Mouse (Mus musculus) MEL (cell line): ENCODE measurements around the gene Fam213b. TPM values are rescaled to one million over a fixed set of nuclear protein-coding genes. Genes with fewer than 3 reads are reported as not detected.

Source experiments
- DNase-seq: peaks from one replicate; pipeline ENCODE4 v3.0.0; 2011; ENCODE audit warnings: low read depth, low spot score
- H3K27ac ChIP-seq: 2 replicates; pipeline ENCODE4 v1.5.1; 2012; ENCODE audit warnings: low read depth, mild to moderate bottlenecking, control low read depth, low read length, moderate library complexity; ENCODE audit not compliant: control insufficient read depth
- H3K27me3 ChIP-seq, 2 experiments: fragments of 150-350 bp in 1 of 2; sonication (generic) in 1 of 2; 2 replicates each; pipeline ENCODE4 v1.6.1; 2012; ENCODE audit warnings: low read length in 2 of 2, mild to moderate bottlenecking in 2 of 2, improper control_type of control experiment in 1 of 2, moderate library complexity in 1 of 2; ENCODE audit not compliant: insufficient read depth in 2 of 2, control insufficient read depth in 1 of 2
- H3K36me3 ChIP-seq, 2 experiments: 2 replicates each; pipeline ENCODE4 v1.6.1; 2012 to 2014; ENCODE audit warnings: low read length in 2 of 2, improper control_type of control experiment in 1 of 2, inconsistent platforms in 1 of 2, mild to moderate bottlenecking in 1 of 2; ENCODE audit not compliant: insufficient read depth in 2 of 2, control insufficient read depth in 1 of 2
- H3K4me1 ChIP-seq, 2 experiments: fragments of 150-350 bp in 1 of 2; sonication (generic) in 1 of 2; 2 replicates each; pipeline ENCODE4 v1.6.1; 2012; ENCODE audit warnings: low read length in 2 of 2, improper control_type of control experiment in 1 of 2, mild to moderate bottlenecking in 1 of 2; ENCODE audit not compliant: insufficient read depth in 2 of 2, control insufficient read depth in 1 of 2
- H3K4me3 ChIP-seq, 2 experiments: fragments of 150-350 bp in 1 of 2; sonication (generic) in 1 of 2; 2 replicates each; pipeline ENCODE4 v1.5.1; 2012; ENCODE audit warnings: low read depth in 2 of 2, low read length in 2 of 2, mild to moderate bottlenecking in 2 of 2, moderate library complexity in 2 of 2, control low read depth in 1 of 2, improper control_type of control experiment in 1 of 2; ENCODE audit not compliant: control insufficient read depth in 1 of 2, insufficient read depth in 1 of 2
- H3K79me2 ChIP-seq: 2 replicates; pipeline ENCODE4 v1.6.1; 2012; ENCODE audit warnings: mild to moderate bottlenecking, low read length, moderate library complexity; ENCODE audit not compliant: control insufficient read depth, poor library complexity, insufficient read depth
- H3K9ac ChIP-seq: 2 replicates; pipeline ENCODE4 v1.6.1; 2012; ENCODE audit warnings: low read depth, mild to moderate bottlenecking, control low read depth, low read length, moderate library complexity; ENCODE audit not compliant: control insufficient read depth, poor library complexity, severe bottlenecking
- H3K9me3 ChIP-seq: fragments of 150-350 bp; sonication (generic); replicated peaks from 2 replicates; pipeline ENCODE4 v1.6.1; 2012; ENCODE audit warnings: mild to moderate bottlenecking, low read length, improper control_type of control experiment, moderate library complexity; ENCODE audit not compliant: insufficient read depth
- BHLHE40 ChIP-seq: IDR thresholded peaks from 2 replicates; pipeline ENCODE4 v1.6.1; 2012; ENCODE audit warnings: low read depth, mild to moderate bottlenecking, inconsistent platforms, low read length, improper control_type of control experiment, borderline replicate concordance
- CHD1 ChIP-seq: IDR thresholded peaks from 2 replicates; pipeline ENCODE4 v1.6.1; 2012; ENCODE audit warnings: low read depth, mild to moderate bottlenecking, inconsistent platforms, low read length, improper control_type of control experiment
- E2F4 ChIP-seq: IDR thresholded peaks from 2 replicates; pipeline ENCODE4 v1.6.1; 2011; ENCODE audit warnings: low read depth, low read length, improper control_type of control experiment, borderline replicate concordance
- GATA1 ChIP-seq: IDR thresholded peaks from 2 replicates; pipeline ENCODE4 v1.6.1; 2011; ENCODE audit warnings: low read depth, low read length, improper control_type of control experiment
- HCFC1 ChIP-seq: IDR thresholded peaks from 2 replicates; pipeline ENCODE4 v1.6.1; 2012; ENCODE audit warnings: low read depth, mild to moderate bottlenecking, inconsistent platforms, low read length, improper control_type of control experiment, moderate library complexity
- MAFK ChIP-seq: IDR thresholded peaks from 2 replicates; pipeline ENCODE4 v1.6.1; 2011; ENCODE audit warnings: low read depth, mild to moderate bottlenecking, low read length, improper control_type of control experiment, borderline replicate concordance
- MAZ ChIP-seq: IDR thresholded peaks from 2 replicates; pipeline ENCODE4 v1.6.1; 2012; ENCODE audit warnings: low read depth, mild to moderate bottlenecking, inconsistent platforms, low read length, improper control_type of control experiment
- MEF2A ChIP-seq: IDR thresholded peaks from 2 replicates; pipeline ENCODE4 v1.6.1; 2014; ENCODE audit warnings: low read depth, mild to moderate bottlenecking, inconsistent platforms, low read length, improper control_type of control experiment; ENCODE audit not compliant: poor library complexity, insufficient replicate concordance, severe bottlenecking; ENCODE audit errors: extremely low read depth
- MXI1 ChIP-seq: IDR thresholded peaks from 2 replicates; pipeline ENCODE4 v1.6.1; 2011; ENCODE audit warnings: mild to moderate bottlenecking, low read depth, low read length, improper control_type of control experiment
- MYB ChIP-seq: IDR thresholded peaks from 2 replicates; pipeline ENCODE4 v1.6.1; 2011; ENCODE audit warnings: mild to moderate bottlenecking, low read depth, low read length, improper control_type of control experiment
- MYC ChIP-seq: IDR thresholded peaks from 2 replicates; pipeline ENCODE4 v1.6.1; 2011; ENCODE audit warnings: low read depth, mild to moderate bottlenecking, low read length, improper control_type of control experiment, moderate library complexity
- POLR2A ChIP-seq, 2 experiments: IDR thresholded peaks; 2 replicates each; pipeline ENCODE4 v1.6.1; 2011 to 2012; ENCODE audit warnings: low read length in 2 of 2, mild to moderate bottlenecking in 2 of 2, control low read depth in 1 of 2, improper control_type of control experiment in 1 of 2, low read depth in 1 of 2, moderate library complexity in 1 of 2; ENCODE audit not compliant: control insufficient read depth in 1 of 2, insufficient read depth in 1 of 2, poor library complexity in 1 of 2
- POLR2AphosphoS5 ChIP-seq: IDR thresholded peaks from 2 replicates; pipeline ENCODE4 v1.6.1; 2012; ENCODE audit warnings: low read depth, borderline replicate concordance, mild to moderate bottlenecking, inconsistent platforms, low read length, moderate library complexity, mixed read lengths
- RCOR1 ChIP-seq: IDR thresholded peaks from 2 replicates; pipeline ENCODE4 v1.6.1; 2012; ENCODE audit warnings: low read depth, mild to moderate bottlenecking, inconsistent platforms, low read length, improper control_type of control experiment
- SIN3A ChIP-seq: IDR thresholded peaks from 2 replicates; pipeline ENCODE4 v1.6.1; 2012; ENCODE audit warnings: low read length, improper control_type of control experiment, inconsistent platforms
- SMC3 ChIP-seq: IDR thresholded peaks from 2 replicates; pipeline ENCODE4 v1.6.1; 2011; ENCODE audit warnings: low read depth, low read length, improper control_type of control experiment
- TAL1 ChIP-seq: IDR thresholded peaks from 2 replicates; pipeline ENCODE4 v1.6.1; 2012; ENCODE audit warnings: mild to moderate bottlenecking, inconsistent platforms, low read length, moderate library complexity, mixed read lengths
- TCF12 ChIP-seq: IDR thresholded peaks from 2 replicates; pipeline ENCODE4 v1.6.1; 2014; ENCODE audit warnings: low read depth, mild to moderate bottlenecking, inconsistent platforms, low read length, improper control_type of control experiment, moderate library complexity
- UBTF ChIP-seq: IDR thresholded peaks from 2 replicates; pipeline ENCODE4 v1.6.1; 2012; ENCODE audit warnings: low read depth, mild to moderate bottlenecking, inconsistent platforms, low read length, improper control_type of control experiment, moderate library complexity, borderline replicate concordance; ENCODE audit not compliant: insufficient read depth
- USF1 ChIP-seq: IDR thresholded peaks from 2 replicates; pipeline ENCODE4 v1.6.1; 2014; ENCODE audit warnings: low read depth, mild to moderate bottlenecking, inconsistent platforms, low read length, improper control_type of control experiment, moderate library complexity
- USF2 ChIP-seq, 2 experiments: IDR thresholded peaks; 2 replicates each; pipeline ENCODE4 v1.6.1; 2011 to 2012; ENCODE audit warnings: improper control_type of control experiment in 2 of 2, low read length in 2 of 2, borderline replicate concordance in 1 of 2, inconsistent platforms in 1 of 2, low read depth in 1 of 2, mild to moderate bottlenecking in 1 of 2; ENCODE audit not compliant: insufficient read depth in 1 of 2
- ZKSCAN1 ChIP-seq: IDR thresholded peaks from 2 replicates; pipeline ENCODE4 v1.6.1; 2012; ENCODE audit warnings: low read depth, mild to moderate bottlenecking, inconsistent platforms, low read length, improper control_type of control experiment, moderate library complexity
- ZNF384 ChIP-seq: IDR thresholded peaks from 2 replicates; pipeline ENCODE4 v1.6.1; 2012; ENCODE audit warnings: low read depth, mild to moderate bottlenecking, inconsistent platforms, low read length, improper control_type of control experiment
- polyA plus RNA-seq, 2 experiments: library from polyadenylated mRNA; stranded (reverse) in 1 of 2; unstranded in 1 of 2; fragments of >175 nt in 1 of 2; fragments of >200 nt in 1 of 2; gene quantifications; 2 replicates each; pipeline versions ENCODE4 v1.2.1 to v1.2.4; 2012; ENCODE audit warnings: low replicate concordance in 2 of 2, low read depth in 1 of 2; ENCODE audit not compliant: insufficient read length in 2 of 2, insufficient read depth in 1 of 2, missing spikeins in 1 of 2
- total RNA-seq: library from RNA; depleted of rRNA; stranded (reverse); fragments of 300-350 nt; gene quantifications from 2 replicates; pipeline ENCODE4 v1.2.3, GENCODE M21; 2012

Fam213b gene
- total and polyA plus RNA-seq, 3 experiments = not detected

GRCm38 (mm10) chr4:154871757-154872251 lies 27.1 kb downstream of the Fam213b start:
- DNase-seq = no peak
- no peaks in the 10 kb centered on the region; a peak in 1 of 4 replicates for H3K27me3 ChIP-seq

GRCm38 (mm10) chr4:154870721-154871120 lies 28.2 kb downstream of the Fam213b start:
- Histone ChIP-seq H3K9me3 (no peaks in the 10 kb centered on the region), H3K9ac (no peak overlapping the region), H3K79me2 (no peaks in the 10 kb centered on the region), H3K27ac (no peak overlapping the region), H3K36me3 (no peaks in the 10 kb centered on the region), H3K4me1 (no peaks in the 10 kb centered on the region)
- DNase-seq = no peak
- TF ChIP-seq MAZ (no peak), ZKSCAN1 (no peak), MEF2A (no peak), SMC3 (no peak), MYC (no peak), HCFC1 (no peak), TAL1 (no peak), BHLHE40 (no peak), MYB (no peak), E2F4 (no peak), TCF12 (no peak), MAFK (no peak), ZNF384 (no peak), SIN3A (no peak)
- TF ChIP-seq, all 39 proteins: peak for 0
- H3K4me3 ChIP-seq = no peak overlapping the region
- no peaks in the 10 kb centered on the region for H3K27me3 ChIP-seq

More at GRCm38 (mm10) chr4:154871757-154872251, 27.1 kb downstream of the Fam213b start:
- Histone ChIP-seq H3K9ac (no peak overlapping the region), H3K27ac (no peak overlapping the region), H3K9me3 (no peaks in the 10 kb centered on the region), H3K4me3 (no peak overlapping the region), H3K4me1 (no peaks in the 10 kb centered on the region), H3K79me2 (no peaks in the 10 kb centered on the region), H3K36me3 (no peaks in the 10 kb centered on the region)
- no peak for TF ChIP-seq USF2 (IDR thresholded peaks at IDR 0.05; ENCODE audit: borderline replicate concordance in 1 of 2, insufficient read depth in 1 of 2, low read depth in 1 of 2, low read length in 2 of 2)
- no peak for TF ChIP-seq MAZ
- TF ChIP-seq ZNF384 = no peak
- no peak for TF ChIP-seq MEF2A
- TF ChIP-seq MXI1 = no peak
- no peak for TF ChIP-seq UBTF
- no peak for TF ChIP-seq CHD1
- no peak for TF ChIP-seq POLR2AphosphoS5
- TF ChIP-seq GATA1 = no peak
- no peak for TF ChIP-seq TAL1
- no peak for TF ChIP-seq USF1
- TF ChIP-seq POLR2A (IDR thresholded peaks at IDR 0.05; ENCODE audit: control insufficient read depth in 1 of 2, insufficient read depth in 1 of 2, low read depth in 1 of 2, low read length in 2 of 2, poor library complexity in 1 of 2) = no peak
- TF ChIP-seq RCOR1 = no peak
- TF ChIP-seq MYB = no peak
